Mouse (Mus musculus): ENCODE measurements around the gene Tom1l2. TPM values are rescaled to one million over a fixed set of nuclear protein-coding genes. Genes with fewer than 3 reads are reported as not detected.
A peak's percentile ranks its signal among the peaks of the same experiment; 100 is the strongest.

Tom1l2 gene
- polyA plus RNA-seq, 1 experiment from 2014 or later, result 26.1 TPM

- Histone ChIP-seq H3K9ac (no peak overlapping the region), H3K4me3 (no peak overlapping the region), H3K27me3 (no peaks in the 10 kb centered on the region), H3K4me2 (no peak overlapping the region), H3K4me1 (peaks cover 26% of the 10 kb centered on the region), H3K36me3 (no peaks in the 10 kb centered on the region), H3K9me3 (no peaks in the 10 kb centered on the region), H3K27ac (0 out of 2 replicates have a peak overlapping the region, but pooled peaks have one; percentile 4)
- 40% methylated on average over 6 of the region's 6 CpGs for WGBS
- peak; percentile 39; the same call in 1 of the 2 replicates for ATAC-seq (ENCODE audit: borderline replicate concordance, extremely low read depth, low FRiP score, low TSS enrichment)
These were observed 96.5 kb downstream of the Tom1l2 start for GRCm38 (mm10) chr11:60256176-60256681.

DNA sequence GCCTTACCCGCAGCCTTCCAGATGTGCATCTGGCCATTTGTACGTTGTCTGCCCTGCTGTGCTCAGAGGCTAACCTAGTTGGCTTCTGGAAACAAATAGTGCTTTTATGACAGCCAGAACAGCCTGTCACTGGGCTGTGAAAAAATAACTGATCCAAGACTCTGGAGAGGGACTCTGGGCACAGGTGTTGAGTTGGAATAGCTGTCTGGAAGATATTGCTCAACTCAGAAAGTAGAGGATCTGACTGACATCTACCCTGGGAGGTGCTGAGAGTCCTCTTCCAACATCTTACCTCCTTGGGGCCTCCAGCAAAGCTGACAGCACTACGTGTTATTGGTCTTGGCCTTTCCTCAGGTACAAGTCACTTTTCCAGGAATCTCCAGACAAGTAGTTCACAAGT, 97.1 kb downstream of the Tom1l2 start:
- Histone ChIP-seq H3K4me3 (no peak overlapping the region), H3K27ac (no peak overlapping the region), H3K4me1 (peaks cover 26% of the 10 kb centered on the region), H3K27me3 (no peaks in the 10 kb centered on the region), H3K4me2 (no peak overlapping the region), H3K9me3 (no peaks in the 10 kb centered on the region), H3K36me3 (no peaks in the 10 kb centered on the region), H3K9ac (no peak overlapping the region)
- 80% methylated on average over 3 of the region's 3 CpGs for WGBS
- no peak for ATAC-seq (ENCODE audit: borderline replicate concordance, extremely low read depth, low FRiP score, low TSS enrichment)

GRCm38 (mm10) chr11:60255181-60255580, 97.5 kb downstream of the Tom1l2 start:
- H3K9me3 ChIP-seq, result no peaks in the 10 kb centered on the region
- no peaks in the 10 kb centered on the region for H3K27me3 ChIP-seq
- peaks cover 3% of the 10 kb centered on the region; the same call in 1 of the 2 replicates for H3K36me3 ChIP-seq
- peaks cover 26% of the 10 kb centered on the region for H3K4me1 ChIP-seq
- ATAC-seq (ENCODE audit: borderline replicate concordance, extremely low read depth, low FRiP score, low TSS enrichment), result no peak
- 80% methylated on average over 3 of the region's 3 CpGs for WGBS
- H3K4me2 ChIP-seq, result no peak overlapping the region
- H3K4me3 ChIP-seq, result no peak overlapping the region
- H3K27ac ChIP-seq, result no peak overlapping the region
- no peak overlapping the region for H3K9ac ChIP-seq

GRCm38 (mm10) chr11:60254308-60254707, 98.4 kb downstream of the Tom1l2 start:
- 87% methylated on average over 5 of the region's 5 CpGs for WGBS
- H3K4me1 ChIP-seq, result peaks cover 26% of the 10 kb centered on the region
- no peak for ATAC-seq (ENCODE audit: borderline replicate concordance, extremely low read depth, low FRiP score, low TSS enrichment)
- H3K36me3 ChIP-seq, result peaks cover 4% of the 10 kb centered on the region; the same call in 1 of the 2 replicates
- H3K27ac ChIP-seq, result no peak overlapping the region
- H3K9me3 ChIP-seq, result no peaks in the 10 kb centered on the region
- no peak overlapping the region for H3K9ac ChIP-seq
- H3K4me2 ChIP-seq, result no peak overlapping the region
- H3K27me3 ChIP-seq, result no peaks in the 10 kb centered on the region
- no peak overlapping the region for H3K4me3 ChIP-seq

DNA sequence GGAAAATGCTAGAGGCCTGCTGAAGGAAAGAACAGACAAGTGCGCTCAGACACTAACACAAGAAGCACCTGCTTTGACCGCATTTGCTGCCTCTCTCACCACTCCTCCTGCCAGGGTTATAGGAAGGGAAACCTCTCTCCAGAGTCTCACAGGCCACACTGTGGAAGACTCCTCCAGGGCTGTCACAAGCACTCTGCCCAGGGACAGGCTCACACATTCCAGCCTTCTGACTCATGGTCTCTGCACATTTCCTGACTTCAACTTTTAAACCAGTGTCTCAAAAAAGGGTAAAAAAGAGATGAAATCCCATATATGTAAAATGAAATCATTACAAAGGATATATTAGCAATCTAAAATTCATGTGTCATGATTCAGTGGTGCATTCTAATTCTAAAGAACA, 99.2 kb downstream of the Tom1l2 start:
- H3K4me1 ChIP-seq, result peaks cover 33% of the 10 kb centered on the region
- 76% methylated on average over 2 of the region's 2 CpGs for WGBS
- 0 out of 2 replicates have a peak overlapping the region, but pooled peaks have one; percentile 17 for H3K27ac ChIP-seq
- no peaks in the 10 kb centered on the region for H3K9me3 ChIP-seq
- H3K36me3 ChIP-seq, result peaks cover 4% of the 10 kb centered on the region; the same call in 1 of the 2 replicates
- H3K4me2 ChIP-seq, result no peak overlapping the region
- no peak for ATAC-seq (ENCODE audit: borderline replicate concordance, extremely low read depth, low FRiP score, low TSS enrichment)
- H3K27me3 ChIP-seq, result no peaks in the 10 kb centered on the region
- no peak overlapping the region for H3K9ac ChIP-seq
- no peak overlapping the region for H3K4me3 ChIP-seq

DNA sequence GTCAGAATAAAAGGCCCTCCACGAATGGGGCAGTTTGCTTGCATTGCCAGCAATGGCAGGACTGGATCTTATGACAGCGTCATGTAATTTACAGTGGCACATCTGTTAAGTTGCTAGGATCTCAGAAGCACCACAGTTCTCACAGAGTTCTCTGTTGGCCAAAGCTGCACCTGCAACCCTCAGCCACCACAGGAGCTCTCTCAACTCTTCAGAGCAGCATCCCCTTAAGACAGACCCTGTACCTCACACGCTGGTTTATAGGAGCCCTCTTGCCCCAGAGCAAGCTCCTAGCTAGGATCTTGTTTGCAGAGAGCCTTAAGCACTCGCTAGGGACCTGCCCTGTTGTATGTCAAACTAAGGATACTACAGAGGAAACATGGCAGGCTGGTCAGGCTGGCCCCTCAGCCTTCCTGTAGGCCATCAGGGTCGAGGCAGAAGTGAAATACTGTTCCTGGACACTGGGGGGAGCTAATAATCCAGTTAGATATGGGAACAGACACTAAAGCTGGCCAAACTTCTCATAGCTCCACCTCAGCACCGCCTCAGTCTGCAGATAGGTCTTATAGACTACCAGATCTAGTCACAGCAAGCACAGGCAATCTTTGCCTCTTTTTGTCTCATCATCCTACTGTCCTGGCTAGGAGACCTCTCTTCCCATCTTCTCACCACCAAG, 101.6 kb downstream of the Tom1l2 start:
- Histone ChIP-seq H3K9me3 (no peaks in the 10 kb centered on the region), H3K27ac (peak overlapping the region; percentile 45), H3K4me3 (no peak overlapping the region), H3K27me3 (no peaks in the 10 kb centered on the region), H3K4me1 (peaks cover 32% of the 10 kb centered on the region), H3K9ac (no peak overlapping the region), H3K4me2 (no peak overlapping the region), H3K36me3 (peaks cover 4% of the 10 kb centered on the region; the same call in 1 of the 2 replicates)
- ATAC-seq (ENCODE audit: borderline replicate concordance, extremely low read depth, low FRiP score, low TSS enrichment), result 0 out of 2 replicates have a peak, but pooled peaks have one; percentile 35
- WGBS, result 46% methylated on average over 6 of the region's 6 CpGs

DNA sequence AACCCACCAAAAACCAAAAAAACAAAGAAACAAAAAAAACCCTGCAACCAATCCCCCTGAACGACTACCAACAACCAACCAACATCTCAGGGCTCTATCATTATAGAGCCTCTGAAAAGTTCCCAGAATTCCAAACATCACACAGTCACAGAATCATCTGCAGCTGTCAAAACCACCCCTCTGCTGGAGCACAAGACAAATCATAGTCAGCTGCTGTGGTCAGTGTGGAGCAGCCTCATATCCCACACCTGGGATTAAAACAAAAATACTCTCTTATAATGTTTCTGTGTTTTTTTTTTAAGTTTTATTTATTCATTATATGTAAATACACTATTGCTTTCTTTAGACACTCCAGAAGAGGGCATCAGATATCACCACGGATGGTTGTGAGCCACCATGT, 102.8 kb downstream of the Tom1l2 start:
- Histone ChIP-seq H3K27me3 (no peaks in the 10 kb centered on the region), H3K9ac (no peak overlapping the region), H3K36me3 (peaks cover 7% of the 10 kb centered on the region; the same call in 1 of the 2 replicates), H3K9me3 (no peaks in the 10 kb centered on the region), H3K4me3 (no peak overlapping the region), H3K4me1 (peaks cover 27% of the 10 kb centered on the region), H3K4me2 (no peak overlapping the region), H3K27ac (no peak overlapping the region)
- WGBS, result 81% methylated on average over 2 of the region's 2 CpGs
- no peak for ATAC-seq (ENCODE audit: borderline replicate concordance, extremely low read depth, low FRiP score, low TSS enrichment)

GRCm38 (mm10) chr11:60248596-60249404, 103.9 kb downstream of the Tom1l2 start:
- no peak for ATAC-seq (ENCODE audit: borderline replicate concordance, extremely low read depth, low FRiP score, low TSS enrichment)
- Histone ChIP-seq H3K27ac (no peak overlapping the region), H3K27me3 (no peaks in the 10 kb centered on the region), H3K9ac (no peak overlapping the region), H3K4me2 (no peak overlapping the region), H3K4me3 (no peak overlapping the region), H3K36me3 (peaks cover 7% of the 10 kb centered on the region; the same call in 1 of the 2 replicates), H3K4me1 (peaks cover 25% of the 10 kb centered on the region), H3K9me3 (no peaks in the 10 kb centered on the region)
- WGBS, result 32% methylated on average over 13 of the region's 13 CpGs

DNA sequence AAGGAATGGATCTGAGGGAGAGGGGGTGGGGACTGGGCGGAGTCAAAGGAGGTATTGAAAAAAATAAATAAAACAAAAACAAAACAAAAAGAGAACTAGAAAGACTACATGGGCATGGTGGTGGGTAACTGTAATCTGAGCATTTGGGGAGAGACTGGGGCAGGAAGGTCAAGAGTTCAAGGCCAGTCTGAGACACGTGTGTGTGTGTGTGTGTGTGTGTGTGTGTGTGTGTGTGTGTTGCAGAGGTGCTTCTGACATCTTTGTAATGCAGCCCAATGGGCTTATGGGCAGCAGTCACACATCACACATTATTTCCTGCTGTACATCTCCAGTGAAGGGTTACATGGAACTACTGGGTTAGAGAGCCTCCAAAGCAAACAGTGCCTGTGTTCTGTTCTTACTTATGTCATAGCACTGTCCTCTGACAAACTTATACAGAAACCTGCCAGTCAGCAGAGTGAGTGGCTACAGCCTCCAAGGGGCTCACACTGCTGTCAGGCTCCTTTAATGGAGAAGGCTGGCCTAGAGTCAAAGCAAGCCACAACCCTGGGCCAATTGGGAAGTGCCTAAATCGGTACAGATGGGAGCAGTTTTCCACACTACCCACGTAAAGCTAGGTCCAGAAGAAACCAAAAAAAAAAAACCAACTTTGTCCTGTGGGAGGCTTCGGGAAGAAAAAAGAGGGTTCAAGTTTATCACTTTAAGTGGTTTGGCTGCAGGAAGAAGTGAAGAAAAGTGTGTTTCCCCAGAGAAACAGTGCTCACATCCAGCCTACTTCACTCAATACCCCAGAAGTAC, 104.8 kb downstream of the Tom1l2 start:
- no peaks in the 10 kb centered on the region for H3K27me3 ChIP-seq
- 39% methylated on average over 5 of the region's 5 CpGs for WGBS
- no peak for ATAC-seq (ENCODE audit: borderline replicate concordance, extremely low read depth, low FRiP score, low TSS enrichment)
- no peak overlapping the region for H3K27ac ChIP-seq
- peaks cover 18% of the 10 kb centered on the region for H3K4me1 ChIP-seq
- peaks cover 7% of the 10 kb centered on the region; the same call in 1 of the 2 replicates for H3K36me3 ChIP-seq
- no peak overlapping the region for H3K4me2 ChIP-seq
- H3K9me3 ChIP-seq, result no peaks in the 10 kb centered on the region
- no peak overlapping the region for H3K4me3 ChIP-seq
- H3K9ac ChIP-seq, result no peak overlapping the region

- Histone ChIP-seq H3K4me3 (no peak overlapping the region), H3K9me3 (no peaks in the 10 kb centered on the region), H3K4me2 (no peak overlapping the region), H3K9ac (no peak overlapping the region), H3K27me3 (no peaks in the 10 kb centered on the region), H3K4me1 (peaks cover 14% of the 10 kb centered on the region), H3K27ac (no peak overlapping the region), H3K36me3 (peaks cover 7% of the 10 kb centered on the region; the same call in 1 of the 2 replicates)
- no peak for ATAC-seq (ENCODE audit: borderline replicate concordance, extremely low read depth, low FRiP score, low TSS enrichment)
These were observed 106.6 kb downstream of the Tom1l2 start for GRCm38 (mm10) chr11:60246077-60246476.

DNA sequence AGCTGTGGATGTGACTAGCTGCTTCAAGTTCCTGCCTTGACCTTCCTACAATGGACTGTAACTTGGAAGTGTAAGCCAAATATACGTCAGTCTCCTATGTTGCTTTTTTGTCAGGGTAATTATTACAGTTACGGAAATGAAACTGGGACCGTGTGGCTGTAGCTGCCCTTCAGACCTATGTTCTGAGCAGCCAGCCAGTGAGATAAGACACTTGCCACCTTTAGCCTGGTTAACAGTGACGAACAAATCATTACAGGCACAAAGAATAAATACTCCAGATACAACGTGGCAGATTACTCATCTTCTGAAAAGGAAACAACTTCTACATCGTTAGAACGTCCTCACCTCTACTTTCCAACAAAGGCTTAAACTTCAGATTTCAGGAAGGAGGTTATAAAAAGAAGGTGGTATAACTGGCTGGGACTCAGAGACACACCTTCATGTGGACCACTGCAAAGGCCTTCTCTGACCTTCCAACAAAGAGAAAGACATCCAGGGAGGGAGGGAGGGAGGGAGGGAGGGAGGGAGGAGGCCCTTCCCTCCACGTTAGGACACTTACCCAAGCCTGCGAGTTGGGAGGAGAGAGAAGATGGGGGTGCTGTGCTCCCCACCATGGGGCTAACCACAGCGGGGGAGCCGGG, 108.1 kb downstream of the Tom1l2 start:
- Histone ChIP-seq H3K36me3 (peaks cover 13% of the 10 kb centered on the region; the same call in 1 of the 2 replicates), H3K27ac (no peak overlapping the region), H3K4me1 (peaks cover 14% of the 10 kb centered on the region), H3K27me3 (no peaks in the 10 kb centered on the region), H3K9ac (no peak overlapping the region), H3K4me3 (no peak overlapping the region), H3K9me3 (no peaks in the 10 kb centered on the region), H3K4me2 (no peak overlapping the region)
- 64% methylated on average over 11 of the region's 11 CpGs for WGBS
- no peak for ATAC-seq (ENCODE audit: borderline replicate concordance, extremely low read depth, low FRiP score, low TSS enrichment)
